Mouse (Mus musculus): ENCODE data around the gene Jpt1. TPM values are rescaled to one million over a fixed set of nuclear protein-coding genes. Genes with fewer than 3 reads are reported as not detected.

Jpt1 gene
- 548 and 576 TPM in 2 replicates for polyA plus RNA-seq (2012; rRNA removed)

- Histone ChIP-seq H3K27ac (ENCODE audit: control insufficient read depth, insufficient read depth, low read depth, low read length) (peak within 1 kb of the TSS; percentile 99), H3K4me3 (ENCODE audit: control insufficient read depth, low read depth, low read length) (peak within 1 kb of the TSS; percentile 100), H3K27me3 (ENCODE audit: control insufficient read depth, insufficient read depth, low read length) (no peaks in the 10 kb centered on the region), H3K36me3 (ENCODE audit: control insufficient read depth, insufficient read depth, low read length) (no peaks in the 10 kb centered on the region), H3K4me1 (ENCODE audit: control insufficient read depth, insufficient read depth, low read length) (peaks cover 21% of the 10 kb centered on the region)
- no peak for TF ChIP-seq CTCF (IDR thresholded peaks at IDR 0.05; ENCODE audit: control insufficient read depth, insufficient read depth, insufficient replicate concordance, low read depth, low read length)
- peak; percentile 100 for TF ChIP-seq POLR2A (IDR thresholded peaks at IDR 0.05; ENCODE audit: control insufficient read depth, low read depth, low read length)
Measured at GRCm38 (mm10) chr11:115514238-115514663, at the start of gene Jpt1. Gene Jpt1 (minus strand): TSS chr11:115514387.

GRCm38 (mm10) chr11:115563406-115563805, 49.2 kb upstream of the Jpt1 start:
- peak overlapping the region; percentile 97 for H3K4me3 ChIP-seq (ENCODE audit: control insufficient read depth, low read depth, low read length)
- no peaks in the 10 kb centered on the region for H3K27me3 ChIP-seq (ENCODE audit: control insufficient read depth, insufficient read depth, low read length)
- peaks cover 1% of the 10 kb centered on the region for H3K36me3 ChIP-seq (ENCODE audit: control insufficient read depth, insufficient read depth, low read length)
- no peaks in the 10 kb centered on the region; the same call in 1 of the 2 replicates for H3K4me1 ChIP-seq (ENCODE audit: control insufficient read depth, insufficient read depth, low read length)
- no peak for TF ChIP-seq POLR2A (IDR thresholded peaks at IDR 0.05; ENCODE audit: control insufficient read depth, low read depth, low read length)
- no peak for TF ChIP-seq CTCF (IDR thresholded peaks at IDR 0.05; ENCODE audit: control insufficient read depth, insufficient read depth, insufficient replicate concordance, low read depth, low read length)
- peak overlapping the region; percentile 32 for H3K27ac ChIP-seq (ENCODE audit: control insufficient read depth, insufficient read depth, low read depth, low read length)

- no peak overlapping the region for H3K27ac ChIP-seq (ENCODE audit: control insufficient read depth, insufficient read depth, low read depth, low read length)
- no peaks in the 10 kb centered on the region for H3K36me3 ChIP-seq (ENCODE audit: control insufficient read depth, insufficient read depth, low read length)
- no peaks in the 10 kb centered on the region for H3K4me1 ChIP-seq (ENCODE audit: control insufficient read depth, insufficient read depth, low read length)
- H3K4me3 ChIP-seq (ENCODE audit: control insufficient read depth, low read depth, low read length) = no peak overlapping the region
- TF ChIP-seq CTCF (IDR thresholded peaks at IDR 0.05; ENCODE audit: control insufficient read depth, insufficient read depth, insufficient replicate concordance, low read depth, low read length) (no peak), POLR2A (IDR thresholded peaks at IDR 0.05; ENCODE audit: control insufficient read depth, low read depth, low read length) (no peak)
- H3K27me3 ChIP-seq (ENCODE audit: control insufficient read depth, insufficient read depth, low read length) = no peaks in the 10 kb centered on the region
Measured at GRCm38 (mm10) chr11:115555717-115556116, 41.5 kb upstream of the Jpt1 start.

- Histone ChIP-seq H3K36me3 (ENCODE audit: control insufficient read depth, insufficient read depth, low read length) (no peaks in the 10 kb centered on the region), H3K4me1 (ENCODE audit: control insufficient read depth, insufficient read depth, low read length) (no peaks in the 10 kb centered on the region), H3K27me3 (ENCODE audit: control insufficient read depth, insufficient read depth, low read length) (no peaks in the 10 kb centered on the region), H3K27ac (ENCODE audit: control insufficient read depth, insufficient read depth, low read depth, low read length) (no peak overlapping the region), H3K4me3 (ENCODE audit: control insufficient read depth, low read depth, low read length) (no peak overlapping the region)
- no peak for TF ChIP-seq POLR2A (IDR thresholded peaks at IDR 0.05; ENCODE audit: control insufficient read depth, low read depth, low read length)
- TF ChIP-seq CTCF (IDR thresholded peaks at IDR 0.05; ENCODE audit: control insufficient read depth, insufficient read depth, insufficient replicate concordance, low read depth, low read length) = no peak
Measured at GRCm38 (mm10) chr11:115552783-115553182, 38.6 kb upstream of the Jpt1 start.

- Histone ChIP-seq H3K4me1 (ENCODE audit: control insufficient read depth, insufficient read depth, low read length) (peaks cover 4% of the 10 kb centered on the region), H3K4me3 (ENCODE audit: control insufficient read depth, low read depth, low read length) (no peak overlapping the region), H3K27ac (ENCODE audit: control insufficient read depth, insufficient read depth, low read depth, low read length) (no peak overlapping the region), H3K27me3 (ENCODE audit: control insufficient read depth, insufficient read depth, low read length) (no peaks in the 10 kb centered on the region), H3K36me3 (ENCODE audit: control insufficient read depth, insufficient read depth, low read length) (no peaks in the 10 kb centered on the region)
- TF ChIP-seq POLR2A (IDR thresholded peaks at IDR 0.05; ENCODE audit: control insufficient read depth, low read depth, low read length) (no peak), CTCF (IDR thresholded peaks at IDR 0.05; ENCODE audit: control insufficient read depth, insufficient read depth, insufficient replicate concordance, low read depth, low read length) (no peak)
Measured at GRCm38 (mm10) chr11:115543571-115543970, 29.4 kb upstream of the Jpt1 start.

- no peak overlapping the region for H3K4me3 ChIP-seq (ENCODE audit: control insufficient read depth, low read depth, low read length)
- no peak overlapping the region for H3K27ac ChIP-seq (ENCODE audit: control insufficient read depth, insufficient read depth, low read depth, low read length)
- peaks cover 8% of the 10 kb centered on the region; the same call in 1 of the 2 replicates for H3K4me1 ChIP-seq (ENCODE audit: control insufficient read depth, insufficient read depth, low read length)
- H3K27me3 ChIP-seq (ENCODE audit: control insufficient read depth, insufficient read depth, low read length) = no peaks in the 10 kb centered on the region
- TF ChIP-seq POLR2A (IDR thresholded peaks at IDR 0.05; ENCODE audit: control insufficient read depth, low read depth, low read length) (no peak), CTCF (IDR thresholded peaks at IDR 0.05; ENCODE audit: control insufficient read depth, insufficient read depth, insufficient replicate concordance, low read depth, low read length) (no peak)
- H3K36me3 ChIP-seq (ENCODE audit: control insufficient read depth, insufficient read depth, low read length) = no peaks in the 10 kb centered on the region; the same call in 1 of the 2 replicates
Measured at GRCm38 (mm10) chr11:115538045-115538444, 23.9 kb upstream of the Jpt1 start.

GRCm38 (mm10) chr11:115536856-115537568, 22.8 kb upstream of the Jpt1 start:
- Histone ChIP-seq H3K4me3 (ENCODE audit: control insufficient read depth, low read depth, low read length) (peak overlapping the region; percentile 94), H3K27me3 (ENCODE audit: control insufficient read depth, insufficient read depth, low read length) (no peaks in the 10 kb centered on the region), H3K27ac (ENCODE audit: control insufficient read depth, insufficient read depth, low read depth, low read length) (peak overlapping the region; percentile 89), H3K4me1 (ENCODE audit: control insufficient read depth, insufficient read depth, low read length) (peaks cover 8% of the 10 kb centered on the region; the same call in 1 of the 2 replicates), H3K36me3 (ENCODE audit: control insufficient read depth, insufficient read depth, low read length) (no peaks in the 10 kb centered on the region; the same call in 1 of the 2 replicates)
- TF ChIP-seq CTCF (IDR thresholded peaks at IDR 0.05; ENCODE audit: control insufficient read depth, insufficient read depth, insufficient replicate concordance, low read depth, low read length) (no peak), POLR2A (IDR thresholded peaks at IDR 0.05; ENCODE audit: control insufficient read depth, low read depth, low read length) (no peak)
